Mouse (Mus musculus): ENCODE results near the gene Zfp819. TPM values are rescaled to one million over a fixed set of nuclear protein-coding genes. Genes with fewer than 3 reads are reported as not detected.

Gene Zfp819
- polyA plus RNA-seq (2012; ENCODE audit: low replicate concordance), result not detected in 2 replicates

DNA sequence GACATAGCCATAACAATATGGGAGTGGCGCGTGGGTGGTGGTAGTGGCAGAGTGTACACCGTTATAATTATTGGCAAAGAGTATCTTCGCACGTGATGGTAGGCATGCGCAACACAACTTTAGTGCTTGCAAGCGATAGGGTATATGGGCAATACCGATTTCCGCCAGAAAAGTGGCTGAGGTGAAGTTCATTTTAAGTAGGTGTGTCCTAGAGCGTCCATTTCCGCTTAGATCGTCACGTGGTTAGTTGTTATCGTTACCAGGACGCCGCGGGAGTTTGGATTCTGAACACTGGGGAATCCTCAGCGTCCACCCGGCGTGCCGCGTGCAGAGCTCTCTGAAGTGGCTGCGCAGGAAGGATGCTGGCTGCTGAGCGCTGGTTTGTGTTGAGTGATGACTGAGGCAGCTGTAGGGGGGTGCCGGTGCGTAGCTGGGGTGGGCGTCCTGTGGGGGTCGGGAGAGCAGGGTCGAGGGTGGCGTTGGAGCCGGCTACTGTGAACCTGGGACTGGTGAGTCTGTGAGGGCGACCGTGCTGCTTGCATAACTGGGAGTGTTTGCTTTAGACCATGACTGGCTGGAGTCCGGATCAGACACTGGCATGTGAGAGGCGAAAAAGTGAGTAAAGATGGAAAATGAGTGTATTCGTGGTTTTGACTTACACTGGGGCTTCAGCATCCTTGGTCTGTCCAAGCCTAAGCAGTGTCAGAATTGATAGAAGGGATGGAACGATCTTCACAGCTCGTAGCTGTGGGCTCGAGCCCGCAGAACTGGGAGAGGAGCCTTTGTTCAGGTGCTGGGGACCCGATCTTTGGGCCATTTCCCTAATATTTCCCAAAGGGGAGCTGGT lies at the start of gene Zfp819:
Gene Zfp819, plus strand, starts transcription at position 274 of the 847 bp plus-strand sequence.

DNA sequence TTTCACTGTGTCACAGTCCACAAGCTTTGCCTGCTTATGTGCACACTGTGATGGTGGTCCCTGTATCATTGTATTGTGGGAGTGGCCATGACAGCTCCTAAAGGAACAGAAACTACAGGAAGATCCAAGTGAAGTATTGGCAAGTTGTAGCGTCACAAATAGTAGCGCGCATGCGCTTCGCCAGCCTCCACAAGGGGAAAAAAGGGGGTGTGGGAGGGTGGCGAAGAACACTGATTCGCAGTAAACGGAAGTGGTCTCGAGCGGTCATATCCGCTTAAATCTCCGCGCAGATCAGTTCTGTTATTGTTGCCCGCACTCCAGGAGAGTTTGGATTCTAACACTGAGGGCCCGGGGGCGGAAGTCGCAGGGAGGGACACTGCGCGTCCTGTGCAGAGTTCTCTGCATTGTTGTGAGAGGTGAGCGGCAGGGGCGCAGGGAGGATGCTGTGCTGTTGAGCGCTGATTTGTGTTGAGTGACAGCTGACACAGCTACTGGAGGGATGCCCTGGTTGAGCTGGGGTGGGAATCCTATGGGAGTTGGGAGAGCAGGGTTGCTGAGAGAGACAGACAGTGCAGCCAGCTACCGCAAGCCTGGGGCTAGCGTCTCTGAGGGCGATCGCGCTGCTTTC lies 44.8 kb upstream of the Zfp819 start, which contains the start of gene Zfp658:
Gene Zfp658, plus strand, starts transcription at position 251 of the 628 bp plus-strand sequence.

DNA sequence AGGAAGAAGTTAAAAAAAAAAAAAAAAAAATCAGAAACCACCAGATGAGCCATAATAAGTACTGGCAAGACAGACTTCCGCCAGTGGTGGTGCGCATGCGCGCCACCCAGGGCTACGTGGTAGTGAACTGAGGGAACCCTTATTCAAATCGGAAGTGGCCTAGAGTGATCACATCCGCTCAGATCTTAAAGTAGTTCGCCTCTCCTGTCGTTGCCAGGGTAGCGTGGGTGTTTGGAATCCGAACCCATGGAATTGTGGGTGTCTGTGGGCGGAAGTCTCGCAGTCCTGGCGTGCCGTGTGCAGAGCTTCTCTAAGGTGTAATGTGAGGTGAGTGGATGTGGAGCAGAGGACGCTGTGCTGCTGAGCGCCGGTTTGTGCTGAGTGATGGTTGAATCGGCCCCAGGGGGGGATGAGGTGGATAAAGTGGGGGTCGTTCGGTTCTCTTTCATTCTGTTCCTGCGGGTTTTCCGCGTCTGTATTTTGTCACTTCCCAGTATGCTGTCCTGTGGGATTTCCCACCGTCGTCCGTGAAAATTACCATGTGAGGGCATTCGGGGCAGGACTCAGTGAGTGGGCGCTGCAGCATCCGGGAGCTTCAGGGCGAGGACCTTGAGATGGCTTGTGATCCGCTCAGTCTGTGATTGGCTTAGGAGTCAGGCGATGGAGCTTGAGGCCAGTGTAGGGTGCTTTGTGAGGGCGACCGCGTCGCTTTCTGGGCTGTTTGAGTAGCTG lies 27.4 kb upstream of the Zfp819 start, which contains the start of gene Zfp719:
Gene Zfp719, plus strand, starts transcription at position 171 of the 732 bp plus-strand sequence.

DNA sequence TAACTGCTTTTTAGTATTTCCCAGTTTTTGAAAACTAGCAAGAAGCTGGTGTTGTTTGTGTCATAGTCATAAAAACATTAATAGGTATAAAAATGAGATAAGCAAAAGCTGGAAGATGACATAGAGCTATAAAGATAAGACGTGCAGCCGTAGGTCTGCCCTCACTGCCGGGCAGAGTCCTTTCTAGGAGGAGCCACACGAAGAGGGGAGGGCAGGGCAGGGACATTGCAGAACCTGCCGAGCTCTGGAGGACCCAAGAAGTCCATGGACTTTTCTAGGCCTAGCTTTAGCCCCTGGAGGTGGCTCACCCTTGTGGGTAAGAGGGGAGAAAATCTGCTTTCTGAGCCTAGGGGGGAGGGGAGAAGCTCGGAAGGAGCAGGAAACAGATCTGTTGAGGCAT lies 27.5 kb downstream of the Zfp819 start, which contains the start of gene Ceacam18:
Gene Ceacam18, plus strand, starts transcription at position 208 of the 400 bp plus-strand sequence.

DNA sequence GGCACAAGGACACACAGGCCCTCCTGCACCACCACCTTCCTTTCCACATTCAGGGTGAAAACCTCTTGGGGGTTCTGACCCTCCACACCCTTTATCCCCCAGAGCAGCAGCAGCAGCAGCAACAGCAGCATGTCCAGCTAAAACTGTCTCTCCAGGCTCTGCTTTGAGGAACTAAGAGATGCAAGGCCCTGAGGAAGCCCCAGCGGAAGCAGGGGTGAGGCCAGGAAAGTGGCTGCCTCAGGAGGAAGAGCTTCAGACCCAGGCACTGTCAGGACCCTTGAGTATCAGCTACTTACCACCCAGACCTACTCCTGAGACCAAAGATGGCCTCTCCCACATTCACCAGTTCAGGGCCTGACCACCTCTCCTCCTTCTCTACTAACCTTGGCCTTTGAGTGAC lies 53.0 kb downstream of the Zfp819 start, which contains the start of gene Siglece:
Gene Siglece, minus strand, starts transcription at position 160 of the 400 bp plus-strand sequence.

Other genes with a start within 250 kb of the Zfp819 start
- gene Siglecg, start 199.0 kb upstream of the Zfp819 start, polyA plus RNA-seq (2012; ENCODE audit: low replicate concordance), result 125 and 150 TPM in 2 replicates
- 0.07 and 0.27 TPM in 2 replicates for gene Lim2, start 179.5 kb upstream of the Zfp819 start, polyA plus RNA-seq (2012; ENCODE audit: low replicate concordance)
- 14.5 and 30.8 TPM in 2 replicates for gene Nkg7, start 170.1 kb upstream of the Zfp819 start, polyA plus RNA-seq (2012; ENCODE audit: low replicate concordance)
- 0.22 and 0.27 TPM in 2 replicates for gene Cldnd2, start 166.4 kb upstream of the Zfp819 start, polyA plus RNA-seq (2012; ENCODE audit: low replicate concordance)
- gene Etfb, start 163.1 kb upstream of the Zfp819 start, polyA plus RNA-seq (2012; ENCODE audit: low replicate concordance), result 49.3 and 54.9 TPM in 2 replicates
- not detected in 2 replicates for gene Gm45233, start 163.0 kb upstream of the Zfp819 start, polyA plus RNA-seq (2012; ENCODE audit: low replicate concordance)
- 14.9 and 39.1 TPM in 2 replicates for gene Vsig10l, start 144.0 kb upstream of the Zfp819 start, polyA plus RNA-seq (2012; ENCODE audit: low replicate concordance)
- 0.04 and 0.28 TPM in 2 replicates for gene Iglon5, start 117.1 kb upstream of the Zfp819 start, polyA plus RNA-seq (2012; ENCODE audit: low replicate concordance)
- gene 4931406B18Rik, start 101.2 kb upstream of the Zfp819 start, polyA plus RNA-seq (2012; ENCODE audit: low replicate concordance), result 0.07 TPM in 1 of 2 replicates, not detected in the other
- 11.3 and 17.5 TPM in 2 replicates for gene Cd33, start 62.7 kb upstream of the Zfp819 start, polyA plus RNA-seq (2012; ENCODE audit: low replicate concordance)
- gene Zfp658, start 44.9 kb upstream of the Zfp819 start, polyA plus RNA-seq (2012; ENCODE audit: low replicate concordance), result 1.1 and 1.3 TPM in 2 replicates
- gene Zfp719, start 27.6 kb upstream of the Zfp819 start, polyA plus RNA-seq (2012; ENCODE audit: low replicate concordance), result 0.33 and 0.56 TPM in 2 replicates
- not detected in 2 replicates for gene Ceacam18, start 27.5 kb downstream of the Zfp819 start, polyA plus RNA-seq (2012; ENCODE audit: low replicate concordance)
- 8.8 and 9.1 TPM in 2 replicates for gene Siglece, start 53.0 kb downstream of the Zfp819 start, polyA plus RNA-seq (2012; ENCODE audit: low replicate concordance)
- gene Ctu1, start 64.8 kb downstream of the Zfp819 start, polyA plus RNA-seq (2012; ENCODE audit: low replicate concordance), result 10.6 and 22.0 TPM in 2 replicates
- gene Klk14, start 83.2 kb downstream of the Zfp819 start, polyA plus RNA-seq (2012; ENCODE audit: low replicate concordance), result 0.09 TPM in 1 of 2 replicates, not detected in the other
- not detected in 2 replicates for gene Klk13, start 105.4 kb downstream of the Zfp819 start, polyA plus RNA-seq (2012; ENCODE audit: low replicate concordance)
- not detected in 2 replicates for gene Klk12, start 161.7 kb downstream of the Zfp819 start, polyA plus RNA-seq (2012; ENCODE audit: low replicate concordance)
- gene Klk11, start 167.4 kb downstream of the Zfp819 start, polyA plus RNA-seq (2012; ENCODE audit: low replicate concordance), result not detected in 2 replicates
- gene Klk10, start 173.9 kb downstream of the Zfp819 start, polyA plus RNA-seq (2012; ENCODE audit: low replicate concordance), result not detected in 2 replicates
- not detected in 2 replicates for gene Klk9, start 184.7 kb downstream of the Zfp819 start, polyA plus RNA-seq (2012; ENCODE audit: low replicate concordance)
- gene Klk8, start 190.4 kb downstream of the Zfp819 start, polyA plus RNA-seq (2012; ENCODE audit: low replicate concordance), result 37.9 and 39.2 TPM in 2 replicates
- 0.08 TPM in 1 of 2 replicates, not detected in the other for gene Klk7, start 204.1 kb downstream of the Zfp819 start, polyA plus RNA-seq (2012; ENCODE audit: low replicate concordance)
- not detected in 2 replicates for gene Klk6, start 217.3 kb downstream of the Zfp819 start, polyA plus RNA-seq (2012; ENCODE audit: low replicate concordance)
- not detected in 2 replicates for gene Klk5, start 234.8 kb downstream of the Zfp819 start, polyA plus RNA-seq (2012; ENCODE audit: low replicate concordance)